Mouse (Mus musculus) layer of hippocampus, postnatal 10 days (tissue): ENCODE results near the gene Adcy10. TPM values are rescaled to one million over a fixed set of nuclear protein-coding genes. Genes with fewer than 3 reads are reported as not detected.

Experiments used
- DNase-seq, 2 experiments: peaks; one replicate each; pipeline ENCODE4 v3.0.0; 2021; ENCODE audit warnings: low spot score in 2 of 2
- total RNA-seq, 2 experiments: library from RNA; stranded (reverse); gene quantifications; 2 replicates each; pipeline ENCODE4 v1.2.3; 2021

The Adcy10 gene
- total RNA-seq, 2 experiments from 2014 or later: 0.55 TPM; not detected in 1

GRCm38 (mm10) chr1:165520716-165521115, 35.7 kb downstream of the Adcy10 start:
- DNase-seq: no peak

- DNase-seq: no peak
Measured at GRCm38 (mm10) chr1:165536079-165536675, 51.2 kb downstream of the Adcy10 start.

GRCm38 (mm10) chr1:165537241-165537807, 52.3 kb downstream of the Adcy10 start:
- no peak for DNase-seq

- DNase-seq: no peak
Measured at GRCm38 (mm10) chr1:165556711-165557110, 71.7 kb downstream of the Adcy10 start.

DNA sequence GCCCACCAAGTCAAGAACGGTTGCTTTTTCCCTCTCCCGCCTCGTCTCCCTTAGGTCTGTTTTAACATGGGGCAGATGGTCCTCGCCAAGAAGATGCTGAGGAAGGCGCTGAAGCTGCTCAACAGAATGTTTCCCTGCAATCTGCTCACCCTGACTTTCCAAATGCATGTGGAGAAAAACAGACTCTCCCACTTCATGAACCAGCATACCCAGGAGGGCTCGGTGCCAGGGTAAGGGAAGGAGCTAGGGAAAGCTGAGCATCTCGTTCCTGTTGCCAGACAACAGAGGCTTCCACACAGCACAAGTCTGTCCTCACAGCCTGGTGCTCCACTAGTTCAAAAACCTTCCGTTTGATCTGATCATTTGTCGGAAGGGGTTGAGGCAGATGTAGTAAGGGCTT, 74.1 kb downstream of the Adcy10 start:
- DNase-seq: peak; percentile 61 to 74

DNA sequence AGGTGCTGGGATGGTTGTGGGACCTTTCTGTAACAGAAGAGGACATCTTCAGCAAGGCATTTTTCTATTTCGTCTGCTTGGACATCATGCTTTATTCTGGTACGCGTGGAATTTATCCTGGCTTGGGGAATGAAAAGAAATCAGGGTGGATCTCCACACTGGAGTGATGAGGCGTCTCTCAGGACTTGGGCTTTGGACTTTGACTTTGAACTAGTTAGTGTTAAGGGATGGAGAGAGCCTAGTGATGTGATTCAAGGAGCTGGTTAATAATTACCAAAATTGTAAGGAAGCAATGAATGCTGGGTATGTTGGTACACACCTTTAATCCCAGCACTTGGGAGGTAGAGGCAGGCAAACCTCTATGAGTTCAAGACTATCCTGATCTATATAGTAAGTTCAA, 80.3 kb downstream of the Adcy10 start:
- DNase-seq: no peak

- no peak for DNase-seq
Measured at GRCm38 (mm10) chr1:165567466-165567865, 82.5 kb downstream of the Adcy10 start.

DNA sequence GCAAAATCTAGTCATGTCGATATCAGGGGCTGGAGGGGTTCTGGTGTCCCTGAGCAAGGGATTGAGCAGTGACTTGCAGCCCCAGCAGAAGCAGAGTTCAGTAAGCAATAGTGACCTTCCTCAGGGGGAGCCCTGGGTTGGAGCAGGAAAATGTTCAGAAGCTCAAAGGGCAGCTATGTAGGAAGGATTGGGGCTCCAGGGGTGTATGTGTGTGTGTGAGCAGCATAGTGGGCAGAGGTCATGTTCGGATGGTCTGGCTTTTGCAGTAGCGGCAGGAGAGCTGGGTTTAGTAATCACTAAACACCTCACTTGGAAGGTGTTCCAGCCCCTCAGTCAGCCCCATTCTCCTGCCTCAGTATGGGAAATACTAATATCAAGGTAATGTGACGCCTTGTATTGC, 91.0 kb downstream of the Adcy10 start:
- DNase-seq: no peak

- DNase-seq: no peak
Measured at GRCm38 (mm10) chr1:165576459-165577112, 91.6 kb downstream of the Adcy10 start.

DNA sequence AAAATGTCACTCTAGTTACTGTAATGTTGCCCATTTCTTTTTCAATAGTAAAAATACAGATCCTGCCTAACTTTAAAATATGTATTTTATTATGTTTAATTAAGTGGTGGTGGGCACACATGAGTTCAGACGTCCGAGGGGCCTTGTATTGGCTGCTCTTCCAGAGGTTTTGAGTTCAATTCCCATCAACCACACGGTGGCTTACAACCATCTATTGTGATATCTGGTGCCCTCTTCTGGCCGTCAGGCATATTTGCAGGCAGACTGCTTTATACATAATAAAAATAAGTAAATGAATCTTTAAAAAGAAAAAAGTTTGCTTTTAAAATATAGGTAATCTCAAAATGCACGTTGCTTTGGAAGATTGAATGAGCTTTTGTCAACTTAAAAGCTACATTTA, 94.3 kb downstream of the Adcy10 start:
- no peak for DNase-seq

DNA sequence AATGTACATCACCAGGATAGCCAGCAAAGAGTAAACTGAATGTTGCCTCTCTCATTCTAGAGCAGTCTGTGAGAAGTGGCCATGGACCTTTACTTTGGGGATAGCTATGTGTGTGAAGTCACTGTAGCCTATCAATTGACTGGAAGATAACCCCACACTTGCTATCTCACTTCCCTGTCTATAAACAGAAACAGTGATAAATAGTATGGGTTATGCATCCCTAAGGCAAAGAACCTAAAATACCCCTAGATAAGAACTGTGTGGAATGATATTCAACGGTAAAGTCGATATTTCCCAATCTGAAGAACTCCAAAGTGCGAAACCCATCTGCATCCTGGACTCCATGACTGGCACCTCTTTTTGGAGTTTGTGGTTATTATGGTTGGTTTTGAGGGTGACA, 96.3 kb downstream of the Adcy10 start:
- no peak for DNase-seq

GRCm38 (mm10) chr1:165583529-165584184, 98.7 kb downstream of the Adcy10 start:
- peak; percentile 89 to 90 for DNase-seq

DNA sequence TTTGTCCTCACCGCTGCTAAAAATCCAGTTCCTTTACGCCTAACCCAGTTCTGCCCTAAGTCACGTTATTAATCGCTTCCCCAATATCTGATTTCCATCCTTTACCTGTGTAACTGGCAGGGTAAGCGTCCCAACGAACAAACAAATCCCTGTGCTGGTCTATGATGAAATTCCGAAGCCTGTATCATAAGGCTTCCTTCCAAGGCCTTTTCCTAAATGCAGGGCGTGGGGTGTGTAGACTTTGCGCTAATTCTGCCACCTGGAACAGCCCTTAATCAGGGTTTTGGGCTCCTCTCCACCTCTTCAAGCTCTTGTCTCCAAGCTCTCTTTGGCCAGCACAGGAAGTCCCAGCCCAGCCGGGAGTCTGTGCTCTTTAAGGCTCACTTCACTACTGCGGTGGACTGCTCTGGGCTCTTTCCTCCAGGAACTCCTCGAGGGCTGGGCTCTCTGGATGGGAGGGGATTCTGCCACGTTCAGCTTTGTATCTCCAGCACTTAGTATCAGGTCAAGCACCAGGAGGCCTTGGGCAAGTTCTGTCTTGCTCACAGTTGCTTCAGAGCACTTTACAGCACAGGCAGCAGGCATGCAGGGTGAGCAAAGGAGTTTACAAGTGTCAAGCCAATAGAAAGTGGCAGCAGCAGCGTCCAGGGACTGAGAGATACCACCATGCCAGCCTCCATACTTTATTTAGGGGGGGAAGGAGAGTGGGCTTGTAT, 100.6 kb downstream of the Adcy10 start:
- no peak for DNase-seq

DNA sequence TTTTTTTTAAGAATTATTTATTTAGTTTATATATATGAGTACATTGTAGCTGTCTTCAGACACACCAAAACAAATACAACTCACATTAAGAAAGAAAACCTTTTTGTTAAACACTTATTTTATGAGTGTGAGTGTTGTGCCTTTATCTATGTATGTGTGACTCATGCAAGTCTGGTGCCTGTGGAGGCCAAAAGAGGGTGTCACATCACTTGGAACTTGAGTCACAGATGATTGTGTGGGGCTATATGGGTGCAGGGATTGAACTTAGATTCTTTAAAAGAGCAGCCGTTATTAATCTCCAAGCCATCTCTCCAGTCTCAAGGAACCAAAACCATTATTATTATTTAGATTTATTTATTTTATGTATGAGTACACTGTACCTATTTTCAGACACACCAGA, 101.4 kb downstream of the Adcy10 start:
- DNase-seq: no peak

DNA sequence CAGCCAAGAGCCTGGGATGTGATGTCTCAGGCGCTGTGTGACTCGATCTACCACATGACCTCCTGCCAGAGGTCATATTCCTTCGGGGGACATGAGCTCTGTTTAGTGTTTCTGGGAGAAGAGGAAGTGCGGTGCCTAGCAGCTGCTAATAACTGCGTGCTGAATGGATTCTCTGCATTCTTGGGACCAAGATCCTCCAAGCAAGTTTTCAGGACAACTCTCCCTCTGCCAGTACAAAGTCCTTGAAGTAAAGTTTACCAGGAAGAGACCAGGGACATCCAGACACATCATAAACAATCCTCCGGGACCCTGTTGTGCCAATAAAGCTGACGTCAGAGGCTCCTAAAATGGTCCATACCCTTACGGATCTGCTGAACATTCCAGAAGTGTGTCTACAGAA, 102.9 kb downstream of the Adcy10 start:
- no peak for DNase-seq

GRCm38 (mm10) chr1:165589280-165590048, 104.5 kb downstream of the Adcy10 start:
- DNase-seq: no peak

GRCm38 (mm10) chr1:165590760-165591159, 105.8 kb downstream of the Adcy10 start:
- DNase-seq: no peak

GRCm38 (mm10) chr1:165592295-165593082, 107.5 kb downstream of the Adcy10 start:
- DNase-seq: no peak

- DNase-seq: no peak
Measured at GRCm38 (mm10) chr1:165594699-165595421, 109.9 kb downstream of the Adcy10 start.
